Mouse (Mus musculus) stomach, postnatal 0 days (tissue): ENCODE results near the gene Usp25.

Experiments used
- CTCF ChIP-seq: IDR thresholded peaks from 2 replicates; pipeline ENCODE4 v1.5.1; 2016; ENCODE audit warnings: antibody characterized with exemption, low read depth, mild to moderate bottlenecking, moderate library complexity
- EP300 ChIP-seq: optimal IDR thresholded peaks from 2 replicates; pipeline ENCODE3; 2016; ENCODE audit warnings: antibody characterized with exemption

DNA sequence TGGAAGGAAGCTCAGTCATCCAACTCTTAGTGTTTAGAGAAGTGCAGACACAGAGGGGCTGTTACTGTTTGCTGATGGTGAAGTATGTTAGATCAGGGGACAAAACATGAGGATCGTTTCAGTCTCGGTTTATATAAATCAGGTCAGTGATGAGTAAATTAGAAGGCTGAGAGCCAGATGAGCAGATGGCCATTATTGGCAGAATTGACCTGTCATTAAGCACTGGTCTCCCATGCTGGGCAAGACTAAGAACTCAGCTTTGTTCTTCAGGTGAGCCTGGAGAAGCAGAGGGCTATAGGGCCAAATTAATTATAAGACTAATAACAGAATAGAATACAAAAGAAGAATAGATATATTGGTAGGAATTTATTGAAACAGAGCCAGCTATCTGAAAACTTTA, 140.3 kb downstream of the Usp25 start:
- TF ChIP-seq EP300 (no peak), CTCF (no peak)
